Mouse (Mus musculus) granulocyte monocyte progenitor cell, adult 5-6 weeks (primary cell): ENCODE measurements around the gene Krt80. TPM values are rescaled to one million over a fixed set of nuclear protein-coding genes. Genes with fewer than 3 reads are reported as not detected.
A peak's percentile ranks its signal among the peaks of the same experiment; 100 is the strongest.

ENCODE experiments used
- ATAC-seq: replicated peaks from 2 replicates; pipeline ENCODE4 v1.8.0; 2016; ENCODE audit warnings: mild to moderate bottlenecking, moderate TSS enrichment, inconsistent platforms; ENCODE audit not compliant: poor library complexity, severe bottlenecking
- total RNA-seq, 2 experiments: library from RNA; stranded (forward) in 1 of 2; stranded (reverse) in 1 of 2; fragments of 200-712, 200-1000 nt in 1 of 2; fragments of >200 nt in 1 of 2; fragmentation: Nextera tagmentation in 1 of 2; gene quantifications; 2 replicates each; pipeline ENCODE4 v1.2.3; 2014 to 2017

Gene Krt80
- total RNA-seq, 2 experiments from 2014 or later, result 1.2 to 3.2 TPM

- no peak for ATAC-seq
Measured at GRCm38 (mm10) chr15:101375956-101376775, 6.2 kb upstream of the Krt80 start.

GRCm38 (mm10) chr15:101374879-101375278 lies 4.9 kb upstream of the Krt80 start:
- ATAC-seq, result peak; percentile 83

- ATAC-seq, result peak; percentile 41
Measured at GRCm38 (mm10) chr15:101373286-101373898, 3.4 kb upstream of the Krt80 start.

- ATAC-seq, result 0 out of 2 replicates have a peak, but pooled peaks have one; percentile 12
Measured at GRCm38 (mm10) chr15:101372131-101372977, 2.4 kb upstream of the Krt80 start.

GRCm38 (mm10) chr15:101371141-101371985 lies 1.4 kb upstream of the Krt80 start:
- ATAC-seq, result no peak

- ATAC-seq, result no peak
Measured at GRCm38 (mm10) chr15:101369382-101370100, 421 bp downstream of the Krt80 start.

- no peak for ATAC-seq
Measured at GRCm38 (mm10) chr15:101368502-101369381, 1.2 kb downstream of the Krt80 start.

GRCm38 (mm10) chr15:101368015-101368414 lies 1.9 kb downstream of the Krt80 start:
- ATAC-seq, result no peak

GRCm38 (mm10) chr15:101367497-101367896 lies 2.5 kb downstream of the Krt80 start:
- peak; percentile 55 for ATAC-seq

GRCm38 (mm10) chr15:101366926-101367325 lies 3.0 kb downstream of the Krt80 start:
- no peak for ATAC-seq

- ATAC-seq, result no peak
Measured at GRCm38 (mm10) chr15:101366482-101366881, 3.5 kb downstream of the Krt80 start.

GRCm38 (mm10) chr15:101365721-101366120 lies 4.2 kb downstream of the Krt80 start:
- ATAC-seq, result 0 out of 2 replicates have a peak, but pooled peaks have one; percentile 20

GRCm38 (mm10) chr15:101364891-101365671 lies 4.9 kb downstream of the Krt80 start:
- ATAC-seq, result no peak

GRCm38 (mm10) chr15:101364425-101364824 lies 5.5 kb downstream of the Krt80 start:
- no peak for ATAC-seq

GRCm38 (mm10) chr15:101363933-101364332 lies 6.0 kb downstream of the Krt80 start:
- ATAC-seq, result peak; percentile 59; the same call in 1 of the 2 replicates

- no peak for ATAC-seq
Measured at GRCm38 (mm10) chr15:101362393-101363010, 7.5 kb downstream of the Krt80 start.

GRCm38 (mm10) chr15:101355382-101355786 lies 14.6 kb downstream of the Krt80 start:
- no peak for ATAC-seq
